Mouse (Mus musculus) forebrain, embryonic 13.5 days (tissue): ENCODE measurements at regions not wholly inside any gene's neighbourhood (a gene's known extent, or its start where the extent isn't known, plus 50 kb on each side); places are given as distances from the start of the nearest gene placed in this dataset.

Experiments
- ATAC-seq: fragments of 200-750 bp; cut with Nextera tagmentation; 2 replicates; pipeline ENCODE4 v1.8.0; 2017
- H3K27ac ChIP-seq: fragments of 300-500 bp; sonication (generic); 2 replicates; pipeline ENCODE4 v1.5.1; 2015; ENCODE audit warnings: inconsistent platforms, mild to moderate bottlenecking, moderate library complexity
- H3K27me3 ChIP-seq: fragments of 300-500 bp; sonication (generic); 2 replicates; pipeline ENCODE4 v1.6.1; 2015; ENCODE audit warnings: mild to moderate bottlenecking, inconsistent platforms
- H3K36me3 ChIP-seq: fragments of 300-500 bp; sonication (generic); 2 replicates; pipeline ENCODE4 v1.6.1; 2015; ENCODE audit warnings: mild to moderate bottlenecking, inconsistent platforms; ENCODE audit not compliant: poor library complexity, severe bottlenecking
- H3K4me1 ChIP-seq: fragments of 300-500 bp; sonication (generic); 2 replicates; pipeline ENCODE4 v1.6.1; 2015; ENCODE audit warnings: inconsistent platforms
- H3K4me2 ChIP-seq: fragments of 300-500 bp; sonication (generic); 2 replicates; pipeline ENCODE4 v1.6.1; 2015; ENCODE audit warnings: inconsistent platforms, mild to moderate bottlenecking, moderate library complexity
- H3K4me3 ChIP-seq: fragments of 300-500 bp; sonication (generic); 2 replicates; pipeline ENCODE4 v1.5.1; 2015; ENCODE audit warnings: mild to moderate bottlenecking, inconsistent platforms
- H3K9ac ChIP-seq: fragments of 300-500 bp; sonication (generic); 2 replicates; pipeline ENCODE4 v1.6.1; 2015; ENCODE audit warnings: mild to moderate bottlenecking, inconsistent platforms
- H3K9me3 ChIP-seq: fragments of 300-500 bp; sonication (generic); replicated peaks from 2 replicates; pipeline ENCODE4 v1.6.1; 2016; ENCODE audit warnings: inconsistent platforms
- WGBS: fragments of 180-500 bp; shearing (Covaris S2); methylation state at CpG from one replicate; pipeline ENCODE4 v1.1.7; 2015; 5-methylcytosine and 5-hydroxymethylcytosine counted together

DNA sequence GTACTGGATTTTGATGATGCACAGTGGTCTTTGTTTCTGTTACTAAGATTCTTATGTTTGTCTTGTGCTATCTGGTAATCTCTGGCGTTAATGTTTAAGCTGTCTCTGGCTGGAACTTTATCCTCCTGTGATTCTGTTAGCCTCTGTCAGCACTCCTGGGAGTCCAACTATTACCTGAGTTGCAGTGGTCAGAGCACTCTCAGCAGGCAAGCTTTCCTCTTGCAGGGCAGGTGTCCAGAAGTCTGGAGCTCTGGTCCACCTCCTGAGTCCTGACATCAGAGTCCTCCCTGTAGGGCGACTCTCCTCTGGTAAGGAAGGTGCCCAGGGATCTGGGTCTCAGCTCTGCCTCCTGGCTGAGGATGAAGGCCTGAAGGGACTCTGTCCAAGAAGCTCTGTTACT lies 760.8 kb downstream of the Mat2b start:
- WGBS: 90% methylated on average over 2 of the region's 2 CpGs
- H3K4me1 ChIP-seq: no peaks in the 10 kb centered on the region
- H3K36me3 ChIP-seq: no peaks in the 10 kb centered on the region
- H3K4me2 ChIP-seq: no peak overlapping the region
- H3K9me3 ChIP-seq: no peaks in the 10 kb centered on the region
- no peak overlapping the region for H3K4me3 ChIP-seq
- H3K9ac ChIP-seq: no peak overlapping the region
- no peak for ATAC-seq
- H3K27ac ChIP-seq: no peak overlapping the region
- H3K27me3 ChIP-seq: no peaks in the 10 kb centered on the region

- H3K9ac ChIP-seq: no peak overlapping the region
- no peak overlapping the region for H3K4me2 ChIP-seq
- peak; percentile 36; the same call in 1 of the 2 replicates for ATAC-seq
- H3K27me3 ChIP-seq: no peaks in the 10 kb centered on the region
- H3K4me3 ChIP-seq: no peak overlapping the region
- no peaks in the 10 kb centered on the region for H3K36me3 ChIP-seq
- 0 out of 2 replicates have a peak, but pooled peaks cover 4% of the 10 kb centered on the region for H3K4me1 ChIP-seq
- no peak overlapping the region for H3K27ac ChIP-seq
- 29% methylated on average over 6 of the region's 6 CpGs for WGBS
- H3K9me3 ChIP-seq: no peaks in the 10 kb centered on the region
These were observed 771.0 kb downstream of the Mat2b start for GRCm38 (mm10) chr11:39923977-39924527.

DNA sequence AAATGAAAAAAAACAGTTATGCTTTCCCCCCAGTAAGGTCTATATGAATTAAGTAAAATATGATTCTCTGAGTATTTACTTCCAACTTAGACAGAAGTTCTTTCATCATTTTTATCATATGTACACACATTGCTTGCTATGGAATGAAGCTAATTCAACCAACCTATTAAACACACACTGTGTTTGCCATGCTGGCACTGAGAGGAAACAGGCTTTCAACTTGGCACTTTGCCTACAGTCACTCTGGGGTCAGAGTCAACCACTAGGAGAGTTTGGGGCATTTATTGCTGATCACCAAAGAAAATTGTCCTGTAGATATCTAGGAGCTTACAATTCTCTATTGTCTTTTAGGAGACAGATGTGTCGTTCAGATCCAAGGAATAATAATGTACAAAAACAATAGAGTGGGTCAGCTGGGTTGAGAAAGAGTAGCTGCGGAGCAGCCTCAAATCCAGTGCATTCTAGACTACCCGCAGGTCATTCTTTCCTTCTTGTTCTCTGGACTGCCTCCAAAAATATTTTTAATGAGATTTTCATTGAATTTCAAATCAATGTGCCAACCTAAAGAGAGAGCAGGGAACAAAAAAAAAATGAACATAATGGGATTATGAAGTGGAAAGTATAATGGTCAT lies 777.2 kb downstream of the Mat2b start:
- Histone ChIP-seq H3K27me3 (no peaks in the 10 kb centered on the region), H3K9ac (no peak overlapping the region), H3K4me3 (no peak overlapping the region), H3K4me2 (no peak overlapping the region), H3K36me3 (no peaks in the 10 kb centered on the region), H3K9me3 (no peaks in the 10 kb centered on the region), H3K4me1 (no peaks in the 10 kb centered on the region), H3K27ac (no peak overlapping the region)
- 43% methylated on average over 3 of the region's 3 CpGs for WGBS
- 0 out of 2 replicates have a peak, but pooled peaks have one; percentile 27 for ATAC-seq

GRCm38 (mm10) chr11:39899644-39900225 lies 795.3 kb downstream of the Mat2b start:
- Histone ChIP-seq H3K27ac (no peak overlapping the region), H3K4me3 (no peak overlapping the region), H3K4me1 (no peaks in the 10 kb centered on the region), H3K9me3 (no peaks in the 10 kb centered on the region), H3K36me3 (no peaks in the 10 kb centered on the region), H3K4me2 (no peak overlapping the region), H3K27me3 (no peaks in the 10 kb centered on the region), H3K9ac (no peak overlapping the region)
- WGBS: 28% methylated on average over 6 of the region's 6 CpGs
- ATAC-seq: peak; percentile 80

GRCm38 (mm10) chr11:39883305-39883704 lies 811.7 kb downstream of the Mat2b start:
- Histone ChIP-seq H3K4me1 (no peaks in the 10 kb centered on the region), H3K4me3 (no peak overlapping the region)
- no peak for ATAC-seq

DNA sequence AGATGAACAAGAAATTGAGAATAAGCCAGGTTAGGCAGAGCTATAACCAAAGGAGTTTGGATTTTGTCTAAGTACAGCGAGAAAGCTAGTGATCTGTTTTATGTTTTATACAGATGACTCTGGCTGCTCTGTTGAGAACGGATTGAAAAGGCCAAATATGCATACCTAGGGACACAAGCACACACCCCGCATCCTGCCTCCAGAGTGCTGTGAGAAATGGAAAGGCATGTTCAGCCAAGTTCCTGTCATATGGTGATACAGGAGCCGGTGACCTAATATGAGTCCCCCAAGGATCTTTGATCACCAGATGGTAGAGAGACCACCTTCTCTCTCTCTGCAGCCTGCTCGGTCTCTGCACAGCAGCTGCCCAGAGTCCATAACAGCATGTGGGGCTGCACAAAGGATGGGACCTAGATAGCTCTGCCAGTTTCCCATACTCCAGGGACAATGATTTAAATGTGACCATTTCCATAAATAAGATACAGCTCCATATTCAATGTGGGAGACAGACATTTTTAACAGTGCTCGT lies 826.5 kb downstream of the Mat2b start:
- H3K4me3 ChIP-seq: no peak overlapping the region
- no peak overlapping the region for H3K9ac ChIP-seq
- H3K9me3 ChIP-seq: no peaks in the 10 kb centered on the region
- no peaks in the 10 kb centered on the region for H3K36me3 ChIP-seq
- ATAC-seq: no peak
- no peaks in the 10 kb centered on the region for H3K27me3 ChIP-seq
- no peaks in the 10 kb centered on the region for H3K4me1 ChIP-seq
- no peak overlapping the region for H3K27ac ChIP-seq
- H3K4me2 ChIP-seq: no peak overlapping the region
- WGBS: 90% methylated on average over 6 of the region's 6 CpGs

More at GRCm38 (mm10) chr11:39883305-39883704, 811.7 kb downstream of the Mat2b start:
- Histone ChIP-seq H3K9me3 (no peaks in the 10 kb centered on the region), H3K27ac (no peak overlapping the region), H3K27me3 (no peaks in the 10 kb centered on the region), H3K4me2 (no peak overlapping the region), H3K36me3 (no peaks in the 10 kb centered on the region), H3K9ac (no peak overlapping the region)
- 72% methylated on average over 1 of the region's 1 CpGs for WGBS
